Mouse (Mus musculus) kidney, postnatal 0 days (tissue): ENCODE measurements at regions not wholly inside any gene's neighbourhood (a gene's known extent, or its start where the extent isn't known, plus 50 kb on each side); places are given as distances from the start of the nearest gene placed in this dataset.
A peak's percentile ranks its signal among the peaks of the same experiment; 100 is the strongest.

Experiments
- ATAC-seq: fragments of 200-750 bp; cut with Nextera tagmentation; replicated peaks from 2 replicates; pipeline ENCODE4 v1.8.0; 2017; ENCODE audit warnings: low read depth, moderate number of reproducible peaks, moderate TSS enrichment, moderate library complexity; ENCODE audit not compliant: low FRiP score
- DNase-seq: peaks from one replicate; pipeline ENCODE4 v3.0.0-alpha.2; 2016; ENCODE audit warnings: low spot score
- H3K27ac ChIP-seq: fragments of 300-500 bp; sonication (generic); 2 replicates; pipeline ENCODE4 v1.5.1; 2014; ENCODE audit warnings: mild to moderate bottlenecking
- H3K27me3 ChIP-seq: fragments of 300-500 bp; sonication (generic); 2 replicates; pipeline ENCODE4 v1.6.1; 2014; ENCODE audit warnings: low read length, mixed read lengths; ENCODE audit not compliant: insufficient read depth
- H3K36me3 ChIP-seq: fragments of 300-500 bp; sonication (generic); 2 replicates; pipeline ENCODE4 v1.6.1; 2014; ENCODE audit warnings: low read length, mixed read lengths; ENCODE audit not compliant: insufficient read depth
- H3K4me1 ChIP-seq: fragments of 300-500 bp; sonication (generic); replicated peaks from 2 replicates; pipeline ENCODE4 v1.6.1; 2014; ENCODE audit warnings: antibody characterized with exemption, low read length, mixed read lengths; ENCODE audit not compliant: insufficient read depth
- H3K4me2 ChIP-seq: fragments of 300-500 bp; sonication (generic); 2 replicates; pipeline ENCODE4 v1.6.1; 2014; ENCODE audit warnings: mild to moderate bottlenecking, low read length, moderate library complexity, mixed read lengths
- H3K4me3 ChIP-seq: fragments of 300-500 bp; sonication (generic); replicated peaks from 2 replicates; pipeline ENCODE4 v1.5.1; 2014; ENCODE audit warnings: low read depth, low read length
- H3K9ac ChIP-seq: fragments of 300-500 bp; sonication (generic); 2 replicates; pipeline ENCODE4 v1.6.1; 2014; ENCODE audit warnings: low read depth, low read length
- H3K9me3 ChIP-seq: fragments of 300-500 bp; sonication (generic); replicated peaks from 2 replicates; pipeline ENCODE4 v1.6.1; 2016; ENCODE audit warnings: low read length, inconsistent platforms, mixed read lengths
- CTCF ChIP-seq: IDR thresholded peaks from 2 replicates; pipeline ENCODE4 v1.5.1; 2016; ENCODE audit warnings: antibody characterized with exemption, low read depth, mild to moderate bottlenecking, moderate library complexity
- WGBS: fragments of 180-500 bp; shearing (Covaris S2); extraction: QIAGEN DNeasy Blood & Tissue Kit; methylation state at CpG from one replicate; pipeline ENCODE4 v1.1.7; 2014; 5-methylcytosine and 5-hydroxymethylcytosine counted together

GRCm38 (mm10) chr9:122521569-122521968 lies 170.2 kb downstream of the Abhd5 start:
- no peak for ATAC-seq
- Histone ChIP-seq H3K9me3 (no peaks in the 10 kb centered on the region), H3K27me3 (no peaks in the 10 kb centered on the region), H3K27ac (no peak overlapping the region), H3K4me3 (no peak overlapping the region), H3K9ac (no peak overlapping the region), H3K4me2 (no peak overlapping the region), H3K4me1 (no peaks in the 10 kb centered on the region), H3K36me3 (no peaks in the 10 kb centered on the region)
- 65% methylated on average over 5 of the region's 5 CpGs for WGBS
- no peak for DNase-seq
- no peak for TF ChIP-seq CTCF

GRCm38 (mm10) chr9:122525621-122526055 lies 174.2 kb downstream of the Abhd5 start:
- no peak for TF ChIP-seq CTCF
- Histone ChIP-seq H3K4me2 (no peak overlapping the region), H3K36me3 (no peaks in the 10 kb centered on the region), H3K4me1 (no peaks in the 10 kb centered on the region), H3K27me3 (no peaks in the 10 kb centered on the region), H3K27ac (no peak overlapping the region), H3K4me3 (no peak overlapping the region), H3K9me3 (no peaks in the 10 kb centered on the region), H3K9ac (no peak overlapping the region)
- ATAC-seq (no peak), DNase-seq (peak; percentile 32)
- 36% methylated on average over 10 of the region's 10 CpGs for WGBS

- Histone ChIP-seq H3K27ac (no peak overlapping the region), H3K4me2 (no peak overlapping the region), H3K36me3 (no peaks in the 10 kb centered on the region), H3K9ac (no peak overlapping the region), H3K9me3 (no peaks in the 10 kb centered on the region), H3K4me1 (no peaks in the 10 kb centered on the region), H3K4me3 (no peak overlapping the region), H3K27me3 (no peaks in the 10 kb centered on the region)
- no peak for TF ChIP-seq CTCF
- ATAC-seq = no peak
- WGBS = 73% methylated on average over 6 of the region's 6 CpGs
- no peak for DNase-seq
These were observed 176.9 kb downstream of the Abhd5 start for GRCm38 (mm10) chr9:122528267-122528666.

GRCm38 (mm10) chr9:122529721-122530120 lies 178.3 kb downstream of the Abhd5 start:
- no peak for TF ChIP-seq CTCF
- Histone ChIP-seq H3K4me3 (no peak overlapping the region), H3K4me2 (no peak overlapping the region), H3K9ac (no peak overlapping the region), H3K9me3 (no peaks in the 10 kb centered on the region), H3K4me1 (no peaks in the 10 kb centered on the region), H3K36me3 (no peaks in the 10 kb centered on the region), H3K27ac (no peak overlapping the region), H3K27me3 (no peaks in the 10 kb centered on the region)
- ATAC-seq = no peak
- no peak for DNase-seq

- no peak overlapping the region for H3K4me3 ChIP-seq
- ATAC-seq (no peak), DNase-seq (no peak)
- no peak overlapping the region for H3K4me2 ChIP-seq
- TF ChIP-seq CTCF = no peak
- 72% methylated on average over 2 of the region's 2 CpGs for WGBS
- no peaks in the 10 kb centered on the region for H3K9me3 ChIP-seq
- no peaks in the 10 kb centered on the region for H3K27me3 ChIP-seq
- no peak overlapping the region for H3K9ac ChIP-seq
- no peaks in the 10 kb centered on the region for H3K36me3 ChIP-seq
- H3K27ac ChIP-seq = no peak overlapping the region
- H3K4me1 ChIP-seq = no peaks in the 10 kb centered on the region
These were observed 180.4 kb downstream of the Abhd5 start for GRCm38 (mm10) chr9:122531806-122532205.

- DNase-seq = no peak
- WGBS = 44% methylated on average over 15 of the region's 15 CpGs
These were observed 182.9 kb downstream of the Abhd5 start for GRCm38 (mm10) chr9:122534121-122534814.

GRCm38 (mm10) chr9:122534965-122535364 lies 183.6 kb downstream of the Abhd5 start:
- no peak overlapping the region for H3K4me2 ChIP-seq
- ATAC-seq (no peak), DNase-seq (no peak)
- no peaks in the 10 kb centered on the region for H3K27me3 ChIP-seq
- H3K9me3 ChIP-seq = no peaks in the 10 kb centered on the region
- H3K27ac ChIP-seq = no peak overlapping the region
- no peaks in the 10 kb centered on the region for H3K4me1 ChIP-seq
- H3K36me3 ChIP-seq = no peaks in the 10 kb centered on the region
- H3K9ac ChIP-seq = no peak overlapping the region
- TF ChIP-seq CTCF = no peak
- no peak overlapping the region for H3K4me3 ChIP-seq
- WGBS = 55% methylated on average over 2 of the region's 2 CpGs

More at GRCm38 (mm10) chr9:122534121-122534814, 182.9 kb downstream of the Abhd5 start:
- Histone ChIP-seq H3K9ac (no peak overlapping the region), H3K27me3 (no peaks in the 10 kb centered on the region), H3K4me1 (no peaks in the 10 kb centered on the region), H3K9me3 (no peaks in the 10 kb centered on the region), H3K36me3 (no peaks in the 10 kb centered on the region), H3K4me3 (no peak overlapping the region), H3K4me2 (no peak overlapping the region), H3K27ac (no peak overlapping the region)
- no peak for TF ChIP-seq CTCF
- ATAC-seq = no peak
